ENCODE assay signal across 24 mouse cellular contexts in the genomic region with DNA sequence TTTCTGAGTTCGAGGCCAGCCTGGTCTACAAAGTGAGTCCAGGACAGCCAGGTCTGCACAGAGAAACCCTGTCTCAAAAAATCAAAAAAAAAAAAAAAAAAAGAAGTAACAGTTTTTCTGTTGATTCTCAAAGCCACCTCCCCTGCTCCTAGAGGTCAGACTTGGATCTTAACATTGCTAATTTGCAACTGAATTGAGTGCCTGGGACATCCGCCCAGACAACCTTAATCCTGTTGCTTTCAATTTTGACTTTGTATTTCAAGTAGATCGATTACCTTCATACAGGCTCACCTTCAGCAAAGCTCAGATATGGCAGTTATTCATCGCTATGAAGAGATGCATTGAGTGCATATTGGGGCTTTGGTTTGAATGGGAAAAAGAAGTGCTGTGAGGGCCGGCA.
DNase-seq lines count a peak whose midpoint lies in the region; TF ChIP-seq lines count a peak whose summit lies in the region.
"Had no signal": no experiment of that assay in that cellular context is flagged by ENCODE, and none has a peak within 500 bp of the region (broad histone marks: within the 10 kb centered on the region; RNA-seq: fewer than 3 reads in every experiment).

No protein-coding gene starts in this region.

- peak overlapping the region; percentile 59; the same call in 1 of the 2 replicates for H3K4me3 ChIP-seq in E14TG2a.4 (replicated peaks; ENCODE audit: low read length)
- H3K4me3 ChIP-seq: embryonic facial prominence, embryonic 10.5 days; embryonic facial prominence, embryonic 12.5 days; forebrain, embryonic 13.5 days; forebrain, embryonic 15.5 days had no signal

- TF ChIP-seq CTCF in E14TG2a.4 (conservative IDR thresholded peaks at IDR 0.05; ENCODE audit: low read length) = no peak

- H3K27me3 ChIP-seq in E14TG2a.4 (ENCODE audit: insufficient read depth, low read length) = no peaks in the 10 kb centered on the region
- H3K27me3 ChIP-seq: CH12.LX; forebrain, embryonic 13.5 days; forebrain, embryonic 15.5 days had no signal

- peaks cover 54% of the 10 kb centered on the region for H3K4me1 ChIP-seq in E14TG2a.4 (replicated peaks; ENCODE audit: low read depth, low read length)
- H3K4me1 ChIP-seq: embryonic facial prominence, embryonic 10.5 days; embryonic facial prominence, embryonic 12.5 days; forebrain, embryonic 13.5 days; forebrain, embryonic 15.5 days had no signal

- H3K9me3 ChIP-seq in E14TG2a.4 (ENCODE audit: low read length) = peaks cover 18% of the 10 kb centered on the region
- H3K9me3 ChIP-seq: embryonic facial prominence, embryonic 10.5 days; embryonic facial prominence, embryonic 12.5 days; forebrain, embryonic 13.5 days; forebrain, embryonic 15.5 days; G1E had no signal

- peaks cover 5% of the 10 kb centered on the region; the same call in 1 of the 2 replicates for H3K36me3 ChIP-seq in E14TG2a.4 (ENCODE audit: insufficient read depth, low read length)
- H3K36me3 ChIP-seq: embryonic facial prominence, embryonic 10.5 days; embryonic facial prominence, embryonic 12.5 days; forebrain, embryonic 15.5 days; G1E had no signal

- peak; percentile 92 for DNase-seq in ES-CJ7 (ENCODE audit: low read depth, low spot score)
- peak; percentile 95 for DNase-seq in R1 (ENCODE audit: low read depth, low spot score)
- DNase-seq in spleen, postnatal 10 days (ENCODE audit: low spot score in 2 of 2) = no peak
- DNase-seq in urinary bladder, postnatal 36 days (ENCODE audit: low spot score in 2 of 2) = no peak
- no peak for DNase-seq in kidney, adult 9 months
- DNase-seq: adrenal gland, adult 2 months; adrenal gland, postnatal 10 days; adrenal gland, postnatal 25 days; B cell, adult 2 months; cerebellum, adult 11 months; cerebellum, adult 18-20 months; cerebellum, adult 8-10 months; cerebellum, adult 9-11 months; cerebellum, postnatal 14 days; cerebellum, postnatal 36 days; embryo, embryonic 11 days; forebrain, postnatal 0 days had no signal

Comparison
In these comparisons a context has a peak if more than half of its experiments do, and no peak if none do; other contexts are left out.
1. DNase-seq: peak in ES-CJ7 (single experiment) and R1 (single experiment); none in spleen, postnatal 10 days (0 of 2), urinary bladder, postnatal 36 days (0 of 2) and kidney, adult 9 months (single experiment).